Mouse (Mus musculus) right cerebral cortex, postnatal 25 days (tissue): ENCODE data around the gene Hadha.
A peak's percentile ranks its signal among the peaks of the same experiment; 100 is the strongest.

ENCODE experiments used
- DNase-seq: peaks from one replicate; pipeline ENCODE4 v3.0.0; 2022

Gene Hadha

DNA sequence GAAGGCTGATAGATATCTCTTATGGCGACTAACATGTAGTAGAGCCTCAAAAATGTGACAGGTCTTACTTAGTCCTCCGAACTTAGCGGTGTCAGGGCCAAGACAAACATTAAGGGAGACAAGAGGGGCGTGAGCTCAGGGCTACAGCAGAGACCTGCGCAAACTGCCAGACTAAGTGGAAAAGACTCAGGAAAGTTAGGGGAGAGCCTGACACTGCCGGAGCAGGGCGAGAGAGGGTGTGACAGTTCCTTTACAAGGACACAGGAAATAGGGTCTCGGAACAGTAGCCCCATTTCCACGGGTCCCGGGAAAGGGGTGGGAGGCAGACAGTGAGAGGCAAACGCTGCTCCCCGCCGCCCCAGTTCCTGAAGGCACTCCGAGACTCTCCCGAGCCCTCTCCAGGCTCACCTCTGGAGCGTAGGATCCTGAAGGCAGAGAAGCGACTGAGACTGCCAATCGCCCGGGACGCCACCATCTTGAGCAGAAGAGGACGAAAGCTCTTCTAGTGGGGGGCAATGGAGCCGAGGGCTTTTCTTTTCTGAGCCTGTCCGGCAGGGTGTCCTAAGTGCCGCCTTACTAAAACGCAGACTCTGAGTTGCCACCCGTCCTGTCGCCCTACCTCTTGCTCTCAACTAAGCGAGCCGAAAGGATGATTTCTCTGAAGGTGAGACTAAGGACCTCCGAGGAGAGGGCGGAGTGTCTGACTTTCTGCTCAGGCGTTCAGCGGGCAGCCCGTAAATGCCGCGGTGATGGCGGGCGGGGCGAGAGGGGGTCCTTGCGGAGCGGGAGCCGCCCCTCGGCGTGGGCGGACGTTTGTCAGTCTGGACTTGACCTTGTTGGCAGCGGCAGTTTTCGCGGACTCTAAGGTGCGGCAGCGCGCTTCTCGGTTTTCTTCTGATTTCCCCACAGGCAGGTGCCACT, at the start of gene Hadha, which contains the start of gene Hadhb:
Gene Hadha, minus strand, starts transcription at position 689 of the 921 bp plus-strand sequence.
Gene Hadhb, plus strand, starts transcription at position 775 of the 921 bp plus-strand sequence.
- peak; percentile 93 for DNase-seq

DNA sequence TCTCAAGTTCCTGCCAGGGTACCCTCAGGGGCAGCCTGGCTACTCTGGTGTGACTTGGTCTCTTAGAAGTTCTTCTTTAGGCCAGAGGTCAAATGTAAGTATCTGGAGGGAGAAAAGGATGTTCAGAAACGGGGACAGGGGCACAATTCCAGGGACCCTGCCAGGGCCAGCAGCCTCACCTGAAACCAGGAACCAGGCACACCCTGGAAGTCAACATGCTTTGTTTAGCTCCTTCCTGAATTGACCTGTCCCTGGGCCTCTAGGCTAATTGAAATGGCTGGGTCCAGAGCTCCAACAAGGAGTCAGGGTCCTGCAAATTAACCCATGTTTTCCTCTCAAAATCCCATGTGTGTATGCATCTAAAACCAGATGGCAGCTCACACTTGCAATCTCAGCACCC, 49.5 kb upstream of the Hadha start:
- DNase-seq: no peak

DNA sequence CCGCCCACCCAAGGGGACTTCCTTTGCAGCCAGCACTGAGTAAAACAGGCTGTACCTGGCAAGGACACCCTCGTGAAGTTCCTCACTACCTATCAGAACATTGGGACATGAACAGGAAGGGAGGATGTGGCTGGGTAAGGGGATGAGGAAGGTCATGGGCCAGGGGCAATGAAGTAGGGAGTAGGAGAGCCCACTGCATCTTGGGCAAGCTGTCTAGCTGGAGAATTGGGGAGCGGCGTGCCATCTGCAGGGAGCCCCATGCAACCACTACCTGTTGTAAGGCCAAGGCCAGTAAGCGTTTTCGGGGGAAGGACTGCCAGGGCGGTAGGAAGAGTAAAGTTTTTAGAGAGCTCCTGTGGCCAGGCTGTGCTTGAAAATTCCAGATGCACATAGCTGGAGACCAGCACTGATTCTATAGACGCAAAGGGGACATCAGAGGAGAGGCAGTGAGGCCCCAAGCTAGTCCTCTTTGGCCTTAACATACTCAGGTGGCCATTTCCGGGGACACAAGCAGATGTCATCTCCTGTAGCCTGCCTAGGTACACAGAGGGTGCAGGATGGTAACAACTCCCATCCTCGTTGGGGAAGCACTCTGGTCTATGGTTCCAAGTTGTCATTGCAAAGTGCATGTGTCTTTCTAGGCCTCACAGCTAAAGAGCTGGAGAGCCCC, 48.4 kb upstream of the Hadha start:
- DNase-seq: no peak

GRCm38 (mm10) chr5:30202221-30202620, 47.3 kb upstream of the Hadha start:
- no peak for DNase-seq

DNA sequence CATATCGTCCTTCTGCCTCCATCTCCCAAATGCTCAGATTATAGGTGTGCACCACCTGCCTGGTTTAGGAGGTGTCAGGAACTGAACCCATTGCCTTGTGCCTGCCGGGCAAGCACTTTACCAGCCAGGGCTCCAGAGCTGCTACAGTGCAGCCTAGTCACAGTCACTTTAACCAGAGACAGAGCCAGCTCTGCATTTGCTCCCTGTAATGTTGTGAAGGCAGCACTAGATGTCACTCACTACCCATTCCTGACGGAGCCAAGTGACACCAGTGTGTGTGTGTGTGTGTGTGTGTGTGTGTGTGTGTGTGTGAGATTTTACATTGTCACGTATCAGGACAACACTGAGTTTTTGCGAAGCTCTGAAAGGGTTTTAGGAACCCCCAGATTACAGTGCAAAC, 46.6 kb upstream of the Hadha start:
- DNase-seq: peak; percentile 26

GRCm38 (mm10) chr5:30198257-30198656, 43.3 kb upstream of the Hadha start:
- no peak for DNase-seq

GRCm38 (mm10) chr5:30195340-30195739, 40.4 kb upstream of the Hadha start:
- no peak for DNase-seq

DNA sequence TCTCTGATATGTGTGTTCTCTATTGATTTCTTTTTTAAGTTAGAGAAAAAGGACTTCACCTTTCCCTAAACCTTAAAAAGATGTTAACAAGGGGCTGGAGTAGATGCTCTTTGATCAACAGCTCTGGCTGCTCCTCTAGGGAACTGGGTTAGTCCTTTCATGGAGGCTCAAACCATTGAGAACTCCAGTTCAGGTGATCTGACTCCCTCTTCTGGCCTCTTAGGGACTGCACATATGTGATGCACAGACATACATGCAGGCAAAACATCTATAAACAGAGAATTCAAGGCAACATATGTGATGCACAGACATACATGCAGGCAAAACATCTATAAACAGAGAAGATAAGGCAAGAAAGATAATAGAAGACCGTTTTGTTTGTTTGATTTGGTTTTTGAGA, 37.5 kb upstream of the Hadha start:
- no peak for DNase-seq

- DNase-seq: no peak
Measured at GRCm38 (mm10) chr5:30187687-30188485, 32.9 kb upstream of the Hadha start.

DNA sequence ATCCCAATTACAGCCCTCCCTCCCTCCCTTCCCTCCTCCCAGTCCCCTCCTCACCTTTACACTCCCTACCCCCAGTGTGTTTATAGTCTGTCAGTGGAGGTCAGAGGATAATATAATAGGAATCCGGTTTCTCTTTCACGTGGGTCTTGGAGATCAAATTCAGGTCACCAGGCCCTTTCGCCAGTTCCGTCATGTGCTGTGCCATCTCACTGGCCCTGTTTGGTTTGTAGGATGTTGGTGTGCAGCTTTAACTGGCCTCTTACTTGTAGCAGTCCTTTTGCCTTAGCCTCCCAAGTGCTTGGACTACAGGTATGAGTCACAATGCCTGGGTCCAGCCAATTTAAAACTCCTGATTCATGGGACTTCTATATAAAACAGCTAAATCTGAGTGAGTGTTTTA, 20.8 kb upstream of the Hadha start:
- no peak for DNase-seq

DNA sequence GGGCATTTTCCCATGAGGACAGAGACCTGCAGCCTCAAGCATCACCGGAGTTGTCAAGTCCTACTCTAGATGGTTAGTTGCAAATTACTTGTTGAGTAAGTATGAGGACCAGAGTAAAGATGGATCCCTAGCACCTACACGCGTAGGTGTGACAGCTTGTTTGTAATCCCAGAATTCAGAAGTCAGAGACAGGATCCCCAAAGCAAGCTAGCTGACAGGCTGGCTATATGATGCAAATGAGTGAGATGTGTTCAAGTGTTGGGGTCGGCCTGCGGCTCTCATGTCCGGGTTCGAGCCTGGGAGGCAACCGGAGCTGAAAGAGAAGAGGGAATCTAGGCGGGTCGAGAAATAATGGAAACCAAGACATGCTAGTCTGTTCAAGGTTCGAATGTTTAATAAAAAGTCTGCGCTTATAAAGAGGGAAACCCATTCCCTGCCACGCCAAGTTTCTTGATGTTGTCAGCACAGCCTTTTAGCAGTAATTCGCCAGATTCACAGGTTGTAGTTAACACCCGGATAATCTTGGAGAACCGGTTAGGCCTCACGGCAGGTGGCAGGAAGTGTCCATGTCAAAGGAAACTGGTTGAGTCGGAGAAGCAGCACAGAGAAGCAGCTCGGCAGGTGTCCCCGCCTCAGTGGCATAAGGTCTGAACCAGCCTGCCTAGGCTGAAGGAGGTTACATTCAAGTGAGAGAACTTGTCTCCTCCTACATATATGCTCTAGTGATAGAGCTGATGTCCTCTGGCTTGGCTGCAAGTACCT, 18.1 kb upstream of the Hadha start:
- no peak for DNase-seq

DNA sequence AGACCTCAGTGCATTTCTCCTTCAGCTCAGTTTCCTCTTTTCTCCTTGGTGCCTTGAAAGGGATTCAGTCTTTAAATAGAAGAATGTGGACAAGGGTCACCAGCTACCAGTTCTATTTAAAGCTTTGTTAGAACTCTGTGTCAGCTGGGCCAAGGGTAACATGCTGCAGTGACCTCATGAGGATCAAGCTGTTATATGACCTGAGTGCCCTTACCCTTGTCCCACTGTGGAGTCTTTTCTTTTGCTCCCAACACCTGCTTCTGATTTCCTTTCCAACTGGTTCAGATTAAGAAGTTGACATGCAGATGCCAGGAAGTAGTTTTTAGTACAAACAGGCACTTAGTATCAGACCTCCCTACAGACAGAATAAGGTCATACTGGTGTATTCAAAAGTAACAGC, 17.2 kb upstream of the Hadha start:
- DNase-seq: no peak

DNA sequence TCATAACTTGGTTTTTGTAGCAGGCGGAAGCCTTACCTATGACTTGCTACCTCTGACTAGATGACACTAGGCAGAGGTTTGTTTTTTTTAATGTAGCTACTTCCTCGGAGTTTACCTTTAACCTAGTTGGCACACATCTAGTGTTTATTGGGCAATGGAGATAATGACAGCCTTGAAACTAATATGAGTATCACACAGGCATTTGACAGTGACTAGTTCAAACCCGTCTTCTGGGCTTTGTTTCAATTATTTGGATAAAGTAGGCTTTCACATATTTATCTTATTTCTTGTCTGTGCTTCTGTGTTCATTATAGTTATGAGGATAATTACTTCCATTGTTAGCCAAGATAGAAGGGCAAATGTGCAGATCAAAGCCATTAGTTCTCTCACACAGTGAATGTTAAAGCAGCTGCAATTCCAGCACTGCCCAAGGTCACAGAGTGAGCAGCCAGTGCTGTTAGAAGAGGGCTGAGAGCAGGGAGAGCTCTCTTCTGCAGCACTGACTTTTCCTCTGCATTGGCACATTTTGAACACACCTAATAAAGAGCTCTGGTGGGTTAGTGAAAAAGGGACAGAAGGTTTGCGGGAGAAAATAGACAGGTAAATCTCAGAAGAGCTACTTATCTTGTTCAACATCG, 15.5 kb upstream of the Hadha start:
- no peak for DNase-seq

GRCm38 (mm10) chr5:30165234-30165946, 10.4 kb upstream of the Hadha start:
- no peak for DNase-seq

GRCm38 (mm10) chr5:30162339-30162738, 7.4 kb upstream of the Hadha start:
- no peak for DNase-seq

DNA sequence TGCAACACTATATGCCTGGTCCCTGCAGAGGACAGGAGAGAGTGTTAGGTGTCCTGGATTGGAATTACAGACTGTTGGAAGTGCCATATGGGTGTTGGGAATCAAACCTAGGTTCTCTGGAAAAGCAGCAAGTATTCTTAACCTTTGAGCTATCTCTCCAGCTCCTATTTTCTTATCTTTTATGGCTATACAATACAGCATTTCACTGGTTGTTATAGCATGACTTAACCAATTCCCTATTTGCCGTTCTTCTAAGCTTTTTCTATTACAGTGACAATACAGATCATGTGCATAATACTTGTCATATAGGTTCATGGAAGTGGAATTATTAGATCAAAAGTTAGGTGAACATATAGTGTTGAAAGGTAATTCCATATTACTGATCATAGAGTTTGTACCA, 6.9 kb upstream of the Hadha start:
- no peak for DNase-seq

DNA sequence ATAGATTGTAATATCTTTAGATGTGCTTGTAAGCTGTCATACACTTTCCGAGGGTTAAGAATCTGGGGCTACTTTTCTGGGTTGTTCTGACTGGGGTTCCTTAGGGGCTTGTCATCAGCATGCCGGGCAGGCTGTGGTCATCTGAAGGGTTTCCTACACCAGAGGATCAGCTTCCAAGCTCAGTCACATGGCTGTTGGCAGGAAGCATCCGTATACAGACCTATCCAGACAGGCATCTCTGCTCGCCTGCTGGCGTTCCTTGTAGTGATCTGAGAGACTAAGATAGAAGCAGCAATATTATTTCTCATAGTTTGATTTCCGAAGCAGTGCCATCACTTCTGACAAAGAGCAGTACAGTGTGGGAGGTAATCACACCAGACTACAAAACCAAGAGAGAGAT, 4.6 kb upstream of the Hadha start:
- DNase-seq: no peak

DNA sequence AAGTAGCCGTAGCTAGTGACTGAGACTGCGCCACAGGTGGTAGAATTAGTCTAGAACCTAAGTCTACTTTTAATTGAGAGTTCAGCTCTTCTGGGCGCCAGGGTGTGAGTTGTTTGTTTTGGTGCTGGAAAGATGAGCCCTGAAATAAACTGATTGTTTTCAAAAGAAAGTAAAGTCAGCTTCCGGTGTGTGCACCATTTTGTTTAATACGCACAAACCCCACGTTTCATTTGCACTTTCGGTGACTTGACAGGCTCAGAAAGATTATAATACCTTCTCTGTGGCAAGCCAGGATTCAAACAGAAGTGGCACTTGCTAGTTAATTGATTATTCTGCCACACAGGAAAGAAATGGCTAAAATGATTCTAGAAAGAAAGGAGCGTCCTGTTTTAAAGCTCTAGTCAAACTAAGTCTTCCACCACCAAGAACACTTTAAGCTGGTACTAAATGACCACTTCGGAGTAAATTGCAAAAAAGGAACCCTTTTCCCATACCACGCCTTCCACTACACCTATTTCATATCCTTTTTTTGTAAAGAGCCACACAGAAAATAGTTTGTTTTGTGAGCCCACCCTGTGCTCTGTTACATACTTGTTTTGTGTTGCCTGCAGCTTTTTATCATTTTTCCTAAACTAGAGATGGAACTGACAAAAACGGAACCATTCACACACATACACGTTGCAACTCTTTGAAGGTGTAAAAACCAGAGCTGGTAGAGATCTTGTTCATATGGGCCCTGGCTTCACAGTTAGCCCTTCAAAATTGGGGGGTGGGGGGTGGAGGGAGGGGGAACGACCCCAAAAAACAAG, 1.1 kb upstream of the Hadha start:
- DNase-seq: no peak

DNA sequence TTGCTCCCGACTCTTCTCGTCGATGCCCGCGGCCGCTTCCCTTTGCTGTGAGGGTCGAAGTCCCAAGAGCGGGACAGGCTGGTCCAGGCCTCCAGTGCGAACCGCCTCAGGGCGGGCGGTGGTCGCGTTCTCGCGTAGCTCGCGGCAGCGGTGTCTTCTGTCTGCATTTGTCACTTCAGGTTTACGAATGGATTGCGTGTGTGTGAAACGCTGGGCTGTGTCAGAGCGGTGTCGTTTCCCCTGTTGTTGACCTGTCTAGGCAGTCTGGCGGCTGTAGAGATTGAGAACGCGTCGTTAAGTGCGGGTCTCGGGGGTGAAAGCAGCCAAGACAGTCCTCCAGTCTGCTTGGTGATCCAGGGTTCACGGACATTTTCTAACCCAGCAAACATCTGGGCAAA, 432 bp upstream of the Hadha start:
- DNase-seq: no peak

DNA sequence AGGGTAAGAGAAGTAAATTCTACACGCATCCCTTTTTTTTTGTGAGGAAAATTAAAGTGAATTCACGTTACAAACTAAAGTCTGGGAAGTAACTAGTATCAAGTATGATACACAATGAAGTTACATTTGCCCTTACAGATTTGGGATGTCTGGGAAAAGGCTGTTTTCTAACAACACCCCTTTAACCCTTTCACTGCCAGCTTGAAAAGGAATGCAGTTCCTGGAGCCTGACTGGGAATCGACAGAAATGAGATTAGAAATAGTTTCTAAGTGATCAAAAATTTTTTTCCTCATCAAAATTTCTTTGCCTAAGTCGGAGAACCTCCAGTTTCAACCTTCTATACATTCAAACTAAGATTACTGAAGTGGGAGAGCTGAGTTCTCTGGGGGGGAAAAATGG, 949 bp downstream of the Hadha start:
- no peak for DNase-seq

DNA sequence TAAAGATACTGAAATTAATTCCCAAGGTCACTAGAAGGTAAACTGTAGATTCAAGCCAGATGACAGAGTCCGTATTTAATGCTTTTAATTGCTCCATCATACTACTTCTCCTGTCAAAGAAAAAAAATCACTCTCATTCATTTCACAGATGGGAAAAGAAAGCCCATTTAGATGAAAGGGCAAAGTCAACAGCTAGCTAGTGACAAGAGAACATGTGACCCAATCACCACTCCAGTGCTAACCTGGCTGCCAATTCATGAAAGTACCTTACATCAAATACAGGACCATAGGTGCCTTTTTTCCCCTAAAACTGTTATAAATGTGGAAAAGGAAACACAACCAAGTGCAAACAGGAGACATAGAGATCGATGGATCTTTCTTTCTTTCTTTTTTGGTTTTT, 1.7 kb downstream of the Hadha start:
- DNase-seq: no peak
